Mouse (Mus musculus) lung, postnatal 0 days (tissue): ENCODE measurements around the gene Dtx1.

Experiments
- CTCF ChIP-seq: IDR thresholded peaks from 2 replicates; pipeline ENCODE4 v1.5.1; 2016; ENCODE audit warnings: antibody characterized with exemption, mild to moderate bottlenecking
- EP300 ChIP-seq: IDR thresholded peaks from 2 replicates; pipeline ENCODE4 v1.6.1; 2016; ENCODE audit warnings: antibody characterized with exemption, mild to moderate bottlenecking, control low read depth

DNA sequence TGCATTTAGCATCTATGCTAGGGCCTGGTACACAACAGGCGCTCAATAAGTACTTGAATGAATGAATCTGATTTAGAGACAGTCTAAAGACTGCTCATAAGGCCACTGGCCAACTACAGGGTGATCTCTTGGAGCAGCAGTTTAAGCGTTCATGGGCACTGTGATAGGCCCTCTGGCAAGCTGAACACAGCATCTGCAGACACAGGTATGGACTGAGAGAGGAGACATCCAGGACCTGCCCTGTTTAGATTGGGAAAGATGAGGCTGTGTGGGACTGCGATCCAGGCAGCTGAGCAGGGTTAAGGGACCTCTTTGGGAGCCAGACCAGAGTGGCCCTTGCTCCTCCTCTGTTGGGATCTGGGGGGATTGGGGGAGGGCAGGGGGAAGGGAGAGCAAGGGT, at the start of gene Dtx1:
- no peak for TF ChIP-seq EP300
- TF ChIP-seq CTCF = no peak
